Mouse (Mus musculus): ENCODE measurements around the gene Srebf1.

Gene Srebf1

GRCm38 (mm10) chr11:60182116-60182670 lies 40.2 kb downstream of the Srebf1 start:
- CTCF ChIA-PET: no interaction called here

GRCm38 (mm10) chr11:60178506-60178905 lies 43.9 kb downstream of the Srebf1 start:
- CTCF ChIA-PET: interaction anchor here (0.8 to 1.1 kb wide), 2 partner anchors 56 to 536 kb away, joined by 4 to 11 read pairs; no protein-coding TSS in a partner anchor

GRCm38 (mm10) chr11:60178005-60178404 lies 44.4 kb downstream of the Srebf1 start:
- CTCF ChIA-PET: interaction anchor here (0.8 kb wide), 1 partner anchor 55 kb away, joined by 4 read pairs; no protein-coding TSS in a partner anchor

GRCm38 (mm10) chr11:60176975-60177657 lies 45.3 kb downstream of the Srebf1 start:
- CTCF ChIA-PET: no interaction called here

GRCm38 (mm10) chr11:60176182-60176974 lies 46.0 kb downstream of the Srebf1 start:
- CTCF ChIA-PET: no interaction called here

- CTCF ChIA-PET: interaction anchor here (1.0 kb wide), 1 partner anchor 24 kb away, joined by 3 read pairs; no protein-coding TSS in a partner anchor
Observed at GRCm38 (mm10) chr11:60175371-60176181, 46.8 kb downstream of the Srebf1 start.

GRCm38 (mm10) chr11:60173606-60174184 lies 48.7 kb downstream of the Srebf1 start:
- CTCF ChIA-PET: no interaction called here

GRCm38 (mm10) chr11:60172074-60172473 lies 50.3 kb downstream of the Srebf1 start:
- CTCF ChIA-PET: no interaction called here

- CTCF ChIA-PET: no interaction called here
Observed at GRCm38 (mm10) chr11:60168780-60169179, 53.6 kb downstream of the Srebf1 start.

GRCm38 (mm10) chr11:60165076-60165475 lies 57.3 kb downstream of the Srebf1 start:
- CTCF ChIA-PET: no interaction called here

GRCm38 (mm10) chr11:60164450-60164849 lies 57.9 kb downstream of the Srebf1 start:
- CTCF ChIA-PET: no interaction called here

GRCm38 (mm10) chr11:60163362-60163761 lies 59.0 kb downstream of the Srebf1 start:
- CTCF ChIA-PET: no interaction called here

GRCm38 (mm10) chr11:60162547-60162946 lies 59.8 kb downstream of the Srebf1 start:
- CTCF ChIA-PET: no interaction called here

- CTCF ChIA-PET: no interaction called here
Observed at GRCm38 (mm10) chr11:60161146-60161874, 61.1 kb downstream of the Srebf1 start.

- CTCF ChIA-PET: interaction anchor here (0.6 kb wide), 1 partner anchor 58 kb away, joined by 6 read pairs; no protein-coding TSS in a partner anchor
Observed at GRCm38 (mm10) chr11:60160454-60161114, 61.8 kb downstream of the Srebf1 start.

GRCm38 (mm10) chr11:60159955-60160354 lies 62.4 kb downstream of the Srebf1 start:
- CTCF ChIA-PET: interaction anchor here (0.6 kb wide), 1 partner anchor 57 kb away, joined by 6 read pairs; no protein-coding TSS in a partner anchor

- CTCF ChIA-PET: no interaction called here
Observed at GRCm38 (mm10) chr11:60158271-60158670, 64.1 kb downstream of the Srebf1 start.

- CTCF ChIA-PET: no interaction called here
Observed at GRCm38 (mm10) chr11:60155690-60156089, 66.7 kb downstream of the Srebf1 start.

GRCm38 (mm10) chr11:60153936-60154335 lies 68.4 kb downstream of the Srebf1 start:
- CTCF ChIA-PET: no interaction called here

- CTCF ChIA-PET: interaction anchor here (0.8 kb wide), 1 partner anchor 66 kb away, joined by 14 read pairs; no protein-coding TSS in a partner anchor
Observed at GRCm38 (mm10) chr11:60152339-60152738, 70.0 kb downstream of the Srebf1 start.
